Mouse (Mus musculus) splenic B cell, adult 2 months (primary cell): ENCODE measurements around the gene Fgf13.

Experiments
- DNase-seq: peaks from one replicate; pipeline ENCODE4 v3.0.0-alpha.2; 2011; ENCODE audit warnings: low read depth, low spot score
- H3K27me3 ChIP-seq: 2 replicates; pipeline ENCODE4 v1.6.1; 2012; ENCODE audit warnings: mild to moderate bottlenecking, low read length, moderate library complexity, mixed read lengths; ENCODE audit not compliant: control insufficient read depth, poor library complexity, insufficient read depth, severe bottlenecking
- H3K36me3 ChIP-seq: 2 replicates; pipeline ENCODE4 v1.6.1; 2012; ENCODE audit warnings: mild to moderate bottlenecking, low read length, moderate library complexity, mixed read lengths; ENCODE audit not compliant: control insufficient read depth, poor library complexity, insufficient read depth, severe bottlenecking

Fgf13 gene

GRCm38 (mm10) chrX:59567695-59568431 lies at the start of gene Fgf13:
TSS of gene Fgf13 (minus strand) at chrX:59568071.
- Histone ChIP-seq H3K27me3 (no peaks in the 10 kb centered on the region), H3K36me3 (no peaks in the 10 kb centered on the region)
- DNase-seq = peak; percentile 63

- Histone ChIP-seq H3K36me3 (no peaks in the 10 kb centered on the region), H3K27me3 (no peaks in the 10 kb centered on the region)
- peak; percentile 60 for DNase-seq
Measured at GRCm38 (mm10) chrX:59606535-59606934, 38.7 kb upstream of the Fgf13 start.

GRCm38 (mm10) chrX:59589050-59589449 lies 21.2 kb upstream of the Fgf13 start:
- peak; percentile 28 for DNase-seq
- Histone ChIP-seq H3K36me3 (no peaks in the 10 kb centered on the region), H3K27me3 (no peaks in the 10 kb centered on the region)

- no peaks in the 10 kb centered on the region for H3K27me3 ChIP-seq
- peak; percentile 29 for DNase-seq
- no peaks in the 10 kb centered on the region for H3K36me3 ChIP-seq
Measured at GRCm38 (mm10) chrX:59585508-59586186, 17.8 kb upstream of the Fgf13 start.

- H3K27me3 ChIP-seq = no peaks in the 10 kb centered on the region
- H3K36me3 ChIP-seq = no peaks in the 10 kb centered on the region
- DNase-seq = peak; percentile 7
Measured at GRCm38 (mm10) chrX:59584034-59584433, 16.2 kb upstream of the Fgf13 start.

- DNase-seq = peak; percentile 34
- Histone ChIP-seq H3K36me3 (no peaks in the 10 kb centered on the region), H3K27me3 (no peaks in the 10 kb centered on the region)
Measured at GRCm38 (mm10) chrX:59566826-59567694, 811 bp downstream of the Fgf13 start.

GRCm38 (mm10) chrX:59566017-59566679 lies 1.7 kb downstream of the Fgf13 start:
- peak; percentile 17 for DNase-seq
- no peaks in the 10 kb centered on the region for H3K36me3 ChIP-seq
- no peaks in the 10 kb centered on the region for H3K27me3 ChIP-seq

- H3K36me3 ChIP-seq = no peaks in the 10 kb centered on the region
- no peaks in the 10 kb centered on the region for H3K27me3 ChIP-seq
- no peak for DNase-seq
Measured at GRCm38 (mm10) chrX:59547931-59548330, 19.9 kb downstream of the Fgf13 start.

- peak; percentile 33 for DNase-seq
- H3K27me3 ChIP-seq = no peaks in the 10 kb centered on the region
- H3K36me3 ChIP-seq = no peaks in the 10 kb centered on the region
Measured at GRCm38 (mm10) chrX:59508273-59508672, 59.6 kb downstream of the Fgf13 start.

- no peak for DNase-seq
- Histone ChIP-seq H3K27me3 (no peaks in the 10 kb centered on the region), H3K36me3 (no peaks in the 10 kb centered on the region)
Measured at GRCm38 (mm10) chrX:59493388-59493787, 74.5 kb downstream of the Fgf13 start.

GRCm38 (mm10) chrX:59485426-59485825 lies 82.4 kb downstream of the Fgf13 start:
- DNase-seq = no peak
- no peaks in the 10 kb centered on the region for H3K36me3 ChIP-seq
- H3K27me3 ChIP-seq = no peaks in the 10 kb centered on the region

- Histone ChIP-seq H3K36me3 (no peaks in the 10 kb centered on the region), H3K27me3 (no peaks in the 10 kb centered on the region)
- no peak for DNase-seq
Measured at GRCm38 (mm10) chrX:59402596-59403285, 165.1 kb downstream of the Fgf13 start.

- no peaks in the 10 kb centered on the region for H3K27me3 ChIP-seq
- DNase-seq = no peak
- no peaks in the 10 kb centered on the region for H3K36me3 ChIP-seq
Measured at GRCm38 (mm10) chrX:59290916-59291411, 276.9 kb downstream of the Fgf13 start.

- H3K27me3 ChIP-seq = no peaks in the 10 kb centered on the region
- H3K36me3 ChIP-seq = no peaks in the 10 kb centered on the region
- no peak for DNase-seq
Measured at GRCm38 (mm10) chrX:59251576-59251975, 316.3 kb downstream of the Fgf13 start.
